Mouse (Mus musculus) embryonic stem cell, embryonic (primary cell): ENCODE data around the gene Vsig10.
"Not testable (repeated sequence)": the region's sequence is repeated elsewhere in the genome, so short reads cannot be mapped to it uniquely, and the experiment has no call there.

Source experiments
- CTCF ChIA-PET, 4 experiments: fragments of 300-600 bp in 2 of 4; fragments of 350-600 bp in 2 of 4; sonication (Branson Sonifier 250); formaldehyde crosslinking; loops; one replicate each; lab custom pipeline; 2022; ENCODE audit warnings: inconsistent platforms in 2 of 4; lab: Charles Lee
- POLR2A ChIA-PET, 4 experiments: fragments of 300-600 bp in 2 of 4; fragments of 350-600 bp in 2 of 4; sonication (Branson Sonifier 250); formaldehyde crosslinking; loops; one replicate each; lab custom pipeline; 2022; ENCODE audit warnings: antibody characterized with exemption in 4 of 4, inconsistent platforms in 1 of 4; lab: Charles Lee

Gene Vsig10

DNA sequence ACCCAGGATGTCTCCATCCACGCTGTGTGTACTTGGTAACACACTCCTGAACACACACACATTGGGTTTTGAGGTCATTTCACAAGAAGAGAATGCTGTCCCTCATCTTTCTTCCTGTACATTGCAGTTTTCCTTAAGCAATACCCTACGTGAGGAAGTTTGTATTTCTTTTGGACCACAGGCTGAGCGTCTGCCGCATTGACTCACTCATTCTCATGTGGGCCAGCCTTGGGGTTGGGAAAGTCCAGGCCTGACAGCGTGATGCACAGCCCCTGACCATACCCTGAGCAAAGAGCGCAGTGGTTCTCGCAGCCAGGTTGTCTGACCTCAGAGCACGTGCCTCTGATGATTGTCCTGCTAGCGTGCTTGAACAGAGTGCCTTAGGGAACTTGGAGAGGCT, 54.5 kb downstream of the Vsig10 start:
- CTCF ChIA-PET = interaction anchor here in 2 of 4 experiments (0.5 to 0.8 kb wide), 3 partner anchors 18 to 66 kb away, joined by 3 to 5 read pairs (median 5); no protein-coding TSS in a partner anchor
- POLR2A ChIA-PET = interaction anchor here in 3 of 4 experiments (0.7 to 12.1 kb wide), 11 partner anchors 8 to 26 kb away, joined by 3 to 154 read pairs (median 8); partner anchors contain the start of gene Wsb2 (in 2 of the 3)

GRCm38 (mm10) chr5:117374372-117375049, 55.6 kb downstream of the Vsig10 start:
- CTCF ChIA-PET = no interaction called here
- POLR2A ChIA-PET = interaction anchor here in 3 of 4 experiments (0.8 to 12.1 kb wide), 12 partner anchors 7 to 28 kb away, joined by 3 to 154 read pairs (median 12); partner anchors contain the start of gene Wsb2 (in 1 of the 3)

GRCm38 (mm10) chr5:117376331-117376761, 57.5 kb downstream of the Vsig10 start:
- ChIA-PET POLR2A (interaction anchor here (0.6 to 12.1 kb wide), 26 partner anchors 9 to 85 kb away, joined by 3 to 154 read pairs (median 5); partner anchors contain the start of genes Wsb2 (in 2 of the 4) and Rfc5 (in 1 of the 4)), CTCF (interaction anchor here in 3 of 4 experiments (0.5 to 1.5 kb wide), 6 partner anchors 10 to 32 kb away, joined by 3 to 7 read pairs (median 5); partner anchors contain the start of gene Rfc5 (in 1 of the 3))

- CTCF ChIA-PET = not testable (repeated sequence)
- POLR2A ChIA-PET = interaction anchor here in 3 of 4 experiments (1.0 to 12.1 kb wide), 11 partner anchors 9 to 86 kb away, joined by 3 to 154 read pairs (median 4); partner anchors contain the start of gene Wsb2 (in 1 of the 3)
Observed at GRCm38 (mm10) chr5:117377731-117378130, 58.8 kb downstream of the Vsig10 start.

GRCm38 (mm10) chr5:117380199-117380598, 61.3 kb downstream of the Vsig10 start:
- POLR2A ChIA-PET = interaction anchor here (0.7 to 14.6 kb wide), 37 partner anchors 9 to 106 kb away, joined by 3 to 251 read pairs (median 8); partner anchors contain the start of genes Wsb2 (in 3 of the 4) and Ksr2 (in 1 of the 4)

GRCm38 (mm10) chr5:117381785-117382184, 62.9 kb downstream of the Vsig10 start:
- POLR2A ChIA-PET = interaction anchor here (0.6 to 14.6 kb wide), 47 partner anchors 8 to 1729 kb away, joined by 3 to 251 read pairs (median 7); partner anchors contain the start of genes Wsb2 (in 2 of the 4), Ksr2 (in 1 of the 4) and Pebp1 (in 1 of the 4)
- CTCF ChIA-PET = interaction anchor here (0.5 to 3.5 kb wide), 11 partner anchors 11 to 92 kb away, joined by 3 to 23 read pairs (median 4); partner anchors contain the start of gene Ksr2 (in 1 of the 4)

More at GRCm38 (mm10) chr5:117380199-117380598, 61.3 kb downstream of the Vsig10 start:
- CTCF ChIA-PET = interaction anchor here in 1 of 4 experiments (0.6 to 3.5 kb wide), 7 partner anchors 13 to 786 kb away, joined by 3 to 23 read pairs (median 5); no protein-coding TSS in a partner anchor

DNA sequence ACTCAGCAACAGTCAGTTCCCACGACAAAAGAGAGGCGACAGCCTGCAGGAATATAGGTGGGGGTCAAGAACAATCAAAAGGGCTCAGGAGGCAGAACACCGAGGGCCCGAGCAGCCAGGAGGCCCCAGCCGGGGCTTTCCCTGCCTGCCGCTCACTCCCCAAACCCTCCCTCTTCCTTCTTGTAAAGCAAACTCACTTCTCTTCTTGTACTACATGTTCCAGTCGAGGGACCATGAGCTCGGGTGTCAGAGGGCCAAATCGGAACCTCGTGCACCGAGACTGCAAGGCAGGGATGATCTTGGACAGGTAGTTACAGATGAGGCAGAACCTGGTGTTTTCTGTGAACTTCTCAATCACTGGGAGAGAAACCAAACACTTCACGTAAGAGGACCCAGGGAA, 64.3 kb downstream of the Vsig10 start:
- POLR2A ChIA-PET = interaction anchor here (0.7 to 14.6 kb wide), 25 partner anchors 9 to 120 kb away, joined by 3 to 251 read pairs (median 6); partner anchors contain the start of genes Wsb2 (in 2 of the 4) and Pebp1 (in 1 of the 4)
- CTCF ChIA-PET = interaction anchor here in 2 of 4 experiments (1.3 to 3.5 kb wide), 3 partner anchors 25 to 76 kb away, joined by 4 to 23 read pairs (median 15); no protein-coding TSS in a partner anchor

DNA sequence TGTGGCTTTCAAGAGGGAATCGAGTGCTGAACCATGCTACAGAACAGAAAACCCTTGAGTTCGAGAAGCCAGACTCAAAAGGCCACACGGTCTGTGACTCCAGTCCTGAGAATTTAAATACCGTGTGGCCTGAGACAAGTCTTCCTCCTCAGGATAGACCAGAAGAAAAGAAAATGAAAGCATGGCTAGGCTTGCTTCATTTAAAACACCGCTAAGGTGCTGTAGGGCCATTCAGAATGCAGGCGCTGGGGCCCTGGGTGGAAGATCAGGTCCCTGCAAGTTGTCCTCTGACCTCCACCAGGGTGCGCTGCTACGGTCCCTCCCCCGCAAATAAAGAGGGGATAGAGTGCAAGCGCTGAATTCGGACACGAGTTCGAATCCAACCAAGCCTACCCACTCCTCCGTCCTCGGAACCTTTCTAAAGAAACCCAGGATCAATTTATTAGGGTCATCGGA, 69.4 kb downstream of the Vsig10 start:
- ChIA-PET CTCF (interaction anchor here (0.6 to 1.6 kb wide), 6 partner anchors 13 to 464 kb away, joined by 3 to 14 read pairs (median 4); no protein-coding TSS in a partner anchor), POLR2A (interaction anchor here in 2 of 4 experiments (0.6 to 14.6 kb wide), 14 partner anchors 7 to 1381 kb away, joined by 3 to 251 read pairs (median 4); partner anchors contain the start of gene Pebp1 (in 1 of the 2))

GRCm38 (mm10) chr5:117388877-117389276, 70.0 kb downstream of the Vsig10 start, which contains the start of gene Rfc5:
TSS of gene Rfc5 (minus strand) at chr5:117389047.
- ChIA-PET CTCF (interaction anchor here in 2 of 4 experiments (1.0 to 1.6 kb wide), 3 partner anchors 13 to 54 kb away, joined by 3 to 4 read pairs (median 3); no protein-coding TSS in a partner anchor), POLR2A (interaction anchor here in 2 of 4 experiments (0.6 to 14.6 kb wide), 14 partner anchors 7 to 102 kb away, joined by 3 to 251 read pairs (median 5); partner anchors contain the start of gene Pebp1 (in 1 of the 2))

GRCm38 (mm10) chr5:117390895-117391294, 72.0 kb downstream of the Vsig10 start:
- ChIA-PET POLR2A (interaction anchor here in 2 of 4 experiments (0.9 to 14.6 kb wide), 9 partner anchors 8 to 77 kb away, joined by 3 to 251 read pairs (median 5); partner anchors contain the start of gene Wsb2 (in 1 of the 2)), CTCF (interaction anchor here in 2 of 4 experiments (0.6 to 1.1 kb wide), 3 partner anchors 17 to 43 kb away, joined by 3 to 4 read pairs (median 3); no protein-coding TSS in a partner anchor)

GRCm38 (mm10) chr5:117395834-117396233, 77.0 kb downstream of the Vsig10 start:
- CTCF ChIA-PET = interaction anchor here in 2 of 4 experiments (0.6 to 1.3 kb wide), 2 partner anchors 12 to 81 kb away, joined by 3 to 4 read pairs; no protein-coding TSS in a partner anchor
- POLR2A ChIA-PET = interaction anchor here (0.6 to 9.8 kb wide), 25 partner anchors 9 to 270 kb away, joined by 3 to 80 read pairs (median 4); partner anchors contain the start of genes Wsb2 (in 3 of the 4), Pebp1 (in 1 of the 4) and Rfc5 (in 1 of the 4)

DNA sequence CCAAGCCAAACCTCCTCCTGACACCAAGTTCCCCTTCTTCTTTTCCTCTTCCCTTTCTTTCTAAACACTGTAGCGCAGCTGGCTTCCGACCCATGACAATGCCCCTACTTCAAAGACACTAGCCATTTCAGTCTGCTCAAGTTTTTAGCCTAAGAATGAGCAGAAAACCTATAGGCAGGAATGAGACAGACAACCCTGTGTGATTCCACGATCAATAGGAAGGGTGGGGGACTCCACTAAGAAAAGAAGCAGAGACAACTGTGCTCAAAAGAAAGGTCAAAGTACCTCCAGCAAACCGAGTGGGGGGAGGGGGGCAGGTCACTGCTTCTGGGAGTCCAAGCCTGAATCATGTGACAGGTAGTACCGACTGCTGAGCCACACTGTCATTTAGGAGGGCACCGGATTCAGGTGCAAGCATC, 77.7 kb downstream of the Vsig10 start:
- ChIA-PET CTCF (interaction anchor here in 3 of 4 experiments (0.5 to 1.3 kb wide), 4 partner anchors 11 to 97 kb away, joined by 3 to 4 read pairs (median 4); no protein-coding TSS in a partner anchor), POLR2A (interaction anchor here in 3 of 4 experiments (0.6 to 9.8 kb wide), 32 partner anchors 9 to 1164 kb away, joined by 3 to 80 read pairs (median 4); partner anchors contain the start of genes Wsb2 (in 3 of the 3) and Rfc5 (in 1 of the 3))

GRCm38 (mm10) chr5:117397371-117397770, 78.5 kb downstream of the Vsig10 start:
- ChIA-PET CTCF (interaction anchor here in 2 of 4 experiments (0.6 kb wide), 2 partner anchors 97 to 303 kb away, joined by 3 to 4 read pairs; no protein-coding TSS in a partner anchor), POLR2A (interaction anchor here in 3 of 4 experiments (0.6 to 9.8 kb wide), 19 partner anchors 8 to 1164 kb away, joined by 3 to 80 read pairs (median 4); partner anchors contain the start of genes Wsb2 (in 2 of the 3) and Rfc5 (in 1 of the 3))

DNA sequence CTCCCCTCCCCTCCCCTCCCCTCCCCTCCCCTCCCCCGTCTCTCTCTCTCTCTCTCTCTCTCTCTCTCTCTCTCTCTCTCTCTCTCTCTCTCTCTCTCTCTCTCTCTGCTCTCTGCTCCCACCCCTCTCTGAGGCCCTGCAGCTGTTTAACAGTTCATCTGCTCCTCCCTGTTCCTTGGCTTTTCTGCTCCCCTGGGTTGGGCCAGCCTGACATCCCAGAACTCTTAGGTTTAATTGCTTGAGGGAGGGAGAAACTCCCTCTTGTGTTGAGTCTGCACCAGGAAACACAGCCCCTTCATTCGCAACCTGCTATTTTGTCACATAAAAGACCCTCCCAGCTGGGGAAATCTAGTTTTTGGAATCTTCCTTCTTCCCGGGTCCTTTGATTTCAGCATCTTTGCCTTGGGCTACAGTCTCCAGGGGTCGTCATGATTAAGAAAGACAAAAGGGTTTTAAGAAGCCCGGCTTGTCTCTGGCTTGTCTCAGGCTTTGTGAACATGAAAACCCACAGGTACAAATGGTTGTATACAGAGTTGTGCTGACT, 79.2 kb downstream of the Vsig10 start:
- ChIA-PET POLR2A (interaction anchor here in 3 of 4 experiments (0.7 to 9.8 kb wide), 18 partner anchors 9 to 105 kb away, joined by 3 to 80 read pairs (median 4); partner anchors contain the start of genes Rfc5 (in 2 of the 3) and Wsb2 (in 2 of the 3)), CTCF (interaction anchor here in 1 of 4 experiments (0.6 to 1.1 kb wide), 2 partner anchors 91 to 304 kb away, joined by 3 to 4 read pairs; no protein-coding TSS in a partner anchor)

GRCm38 (mm10) chr5:117399281-117399680, 80.4 kb downstream of the Vsig10 start:
- POLR2A ChIA-PET = interaction anchor here in 3 of 4 experiments (0.5 to 11.0 kb wide), 35 partner anchors 9 to 1909 kb away, joined by 3 to 251 read pairs (median 4); partner anchors contain the start of genes Wsb2 (in 3 of the 3), Ksr2 (in 2 of the 3) and Rfc5 (in 1 of the 3)
- CTCF ChIA-PET = interaction anchor here in 3 of 4 experiments (0.6 to 1.9 kb wide), 7 partner anchors 9 to 403 kb away, joined by 3 to 8 read pairs (median 3); partner anchors contain the start of gene Wsb2 (in 1 of the 3)

DNA sequence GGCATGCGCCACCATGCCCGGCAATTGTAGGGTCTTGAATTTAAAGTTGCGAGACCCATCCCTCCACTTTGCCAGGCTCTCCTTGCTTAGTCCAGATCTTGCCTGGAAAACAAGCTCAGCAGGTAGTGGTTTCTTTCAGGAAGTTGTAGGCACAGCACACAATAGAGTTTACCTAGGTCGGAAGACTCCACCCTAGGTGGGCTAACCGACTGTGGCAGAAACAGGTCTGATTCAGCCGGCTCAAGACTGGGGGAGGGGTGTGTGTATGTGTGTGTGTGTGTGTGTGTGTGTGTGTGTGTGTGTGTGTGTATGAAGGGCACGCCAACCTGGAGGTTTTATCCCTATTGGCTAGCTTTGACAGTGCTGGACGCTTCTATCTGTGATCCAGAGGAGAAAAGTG, 84.7 kb downstream of the Vsig10 start:
- ChIA-PET CTCF (interaction anchor here in 1 of 4 experiments (0.9 to 1.8 kb wide), 5 partner anchors 46 to 113 kb away, joined by 3 to 5 read pairs (median 4); partner anchors contain the start of gene Wsb2), POLR2A (interaction anchor here in 3 of 4 experiments (0.6 to 11.0 kb wide), 38 partner anchors 9 to 116 kb away, joined by 3 to 251 read pairs (median 6); partner anchors contain the start of genes Ksr2 (in 2 of the 3), Wsb2 (in 2 of the 3), Pebp1 (in 1 of the 3) and Rfc5 (in 1 of the 3))
